Mouse (Mus musculus) T-cell, adult 2 months (primary cell): ENCODE measurements around the gene Zfp57.
A peak's percentile ranks its signal among the peaks of the same experiment; 100 is the strongest.

Source experiments
- DNase-seq: peaks from one replicate; pipeline ENCODE4 v3.0.0; 2022; ENCODE audit warnings: low spot score

Gene Zfp57

DNA sequence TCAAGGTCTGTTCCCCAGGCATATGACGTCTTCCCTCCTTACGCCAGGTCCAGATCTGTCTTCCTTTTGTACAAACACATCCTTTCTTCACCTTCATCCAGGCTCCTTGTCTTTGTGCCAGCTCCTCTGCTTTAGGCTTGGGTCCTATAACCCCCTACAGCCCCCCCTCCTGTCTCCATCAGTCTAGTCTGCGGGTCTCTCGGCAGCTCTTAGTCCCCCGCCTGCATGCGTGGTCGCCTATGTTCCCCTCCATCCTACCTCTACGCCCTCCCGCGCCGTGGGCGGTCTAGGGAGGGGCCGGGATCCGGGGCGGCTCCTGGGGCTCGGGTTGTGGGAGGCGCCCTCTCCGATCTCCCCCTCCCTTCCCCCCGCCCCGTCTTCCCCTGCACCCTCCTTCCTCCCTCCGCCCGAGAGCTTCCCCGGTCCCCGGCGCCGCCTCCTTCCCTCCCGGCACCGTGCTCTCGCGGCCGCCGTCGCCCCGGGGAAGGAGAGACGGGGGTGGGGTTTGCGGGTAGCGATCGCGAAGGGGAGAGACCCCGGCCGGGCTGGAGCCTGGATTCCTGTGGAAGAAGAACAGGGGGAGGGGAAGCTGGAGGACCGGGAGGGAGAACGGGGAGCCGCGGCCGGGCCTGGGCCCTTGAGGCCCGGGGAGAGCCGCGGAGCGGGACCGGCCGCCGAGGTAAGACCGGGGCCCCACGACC is 44.8 kb downstream of the Zfp57 start, which contains the start of gene Gabbr1:
TSS of gene Gabbr1 (plus strand) at position 356 of the 701 bp plus-strand sequence.
- DNase-seq, result peak; percentile 65

DNA sequence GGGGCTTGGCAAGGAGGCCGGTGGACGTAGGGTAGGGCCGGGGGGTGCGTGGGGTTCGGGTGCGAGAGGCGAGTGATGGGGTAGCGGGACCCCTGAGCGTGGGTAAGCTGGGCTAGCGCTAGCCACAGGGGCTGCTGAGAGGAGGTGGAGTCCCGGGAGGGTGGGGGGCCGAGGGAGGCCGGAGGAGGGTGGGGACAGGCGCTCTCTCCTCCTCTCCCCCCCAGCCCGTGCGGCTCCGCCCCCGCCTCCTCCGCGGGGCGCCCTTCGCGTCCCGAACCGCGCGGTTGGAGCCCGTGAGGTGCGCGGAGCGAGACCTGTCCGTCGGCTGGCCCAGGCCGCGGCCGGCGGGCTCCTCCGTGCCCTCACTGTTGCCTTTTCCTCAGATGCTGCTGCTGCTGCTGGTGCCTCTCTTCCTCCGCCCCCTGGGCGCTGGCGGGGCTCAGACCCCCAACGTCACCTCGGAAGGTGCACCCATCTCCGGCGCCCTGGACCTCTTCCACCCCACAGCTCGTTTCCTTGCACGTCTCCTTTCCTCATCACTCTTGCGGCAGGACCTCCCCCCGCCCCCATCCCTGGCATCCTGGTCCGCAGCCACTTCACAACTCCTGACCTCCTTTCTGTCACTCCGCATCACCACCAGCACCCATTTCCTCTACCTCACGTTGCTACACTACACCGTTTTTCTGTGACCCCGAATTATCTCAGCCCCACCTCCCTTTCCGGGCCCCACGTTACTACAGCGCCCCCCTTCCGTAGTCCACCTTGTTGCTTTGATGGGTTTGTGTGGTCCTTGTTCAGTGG is 45.5 kb downstream of the Zfp57 start:
- peak; percentile 60 for DNase-seq

- DNase-seq, result no peak
Observed at GRCm38 (mm10) chr17:37047332-37047976, 46.5 kb downstream of the Zfp57 start.

DNA sequence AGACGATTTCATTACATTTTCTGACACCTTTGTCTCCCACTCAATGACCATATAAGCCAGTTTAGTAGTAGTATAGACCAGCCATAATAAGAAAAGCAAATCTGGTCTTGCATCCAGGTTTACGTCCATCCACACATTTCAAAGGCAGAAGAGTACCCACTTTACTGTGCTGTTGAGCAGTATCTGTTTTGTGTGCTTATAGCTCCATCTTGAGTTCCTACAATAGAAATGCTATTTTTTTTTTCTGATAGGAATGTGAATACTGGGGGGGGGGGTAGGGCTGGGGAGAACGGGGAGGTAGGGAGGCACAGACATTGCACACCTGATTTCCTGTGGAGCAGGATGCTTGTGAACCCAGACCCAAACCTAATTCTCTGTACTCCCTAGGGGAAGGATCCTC is 47.0 kb downstream of the Zfp57 start:
- DNase-seq, result no peak

DNA sequence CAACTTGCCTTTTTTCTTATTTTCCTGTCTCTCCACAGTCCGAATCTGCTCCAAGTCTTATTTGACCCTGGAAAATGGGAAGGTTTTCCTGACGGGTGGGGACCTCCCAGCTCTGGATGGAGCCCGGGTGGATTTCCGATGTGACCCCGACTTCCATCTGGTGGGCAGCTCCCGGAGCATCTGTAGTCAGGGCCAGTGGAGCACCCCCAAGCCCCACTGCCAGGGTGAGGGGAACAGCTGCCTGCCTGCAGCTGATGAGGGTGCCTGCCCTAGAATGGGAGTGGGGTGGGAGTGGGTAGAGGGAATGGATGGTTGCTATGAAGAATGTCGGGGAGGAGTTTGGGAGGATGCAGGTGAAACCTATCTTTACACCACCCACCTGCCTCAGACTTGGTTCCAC is 47.4 kb downstream of the Zfp57 start:
- no peak for DNase-seq

- DNase-seq, result peak; percentile 48
Observed at GRCm38 (mm10) chr17:37049570-37050310, 48.8 kb downstream of the Zfp57 start.

- DNase-seq, result peak; percentile 14
Observed at GRCm38 (mm10) chr17:37050399-37050798, 49.4 kb downstream of the Zfp57 start.

- no peak for DNase-seq
Observed at GRCm38 (mm10) chr17:37050876-37051275, 49.9 kb downstream of the Zfp57 start.

- DNase-seq, result no peak
Observed at GRCm38 (mm10) chr17:37051745-37052144, 50.8 kb downstream of the Zfp57 start.

GRCm38 (mm10) chr17:37056957-37057356 is 56.0 kb downstream of the Zfp57 start:
- DNase-seq, result no peak
